In genomic region chr4:8398969-8399368, GRCm38 (mm10) we compare ENCODE assay signal across 11 mouse cellular contexts.
DNase-seq lines count a peak whose midpoint lies in the region; ATAC-seq and TF ChIP-seq lines count a peak whose summit lies in the region.
"Had no signal": no experiment of that assay in that cellular context is flagged by ENCODE, and none has a peak within 500 bp of the region (broad histone marks: within the 10 kb centered on the region; RNA-seq: fewer than 3 reads in every experiment).

No protein-coding gene starts in this region.

- H3K9me3 ChIP-seq in forebrain, embryonic 10.5 days, result 0 out of 2 replicates have a peak, but pooled peaks cover 2% of the 10 kb centered on the region
- no peaks in the 10 kb centered on the region for H3K9me3 ChIP-seq in forebrain, embryonic 13.5 days (replicated peaks)
- H3K9me3 ChIP-seq in lung, embryonic 16.5 days (ENCODE audit: control insufficient read depth, low read length), result no peaks in the 10 kb centered on the region
- H3K9me3 ChIP-seq in neural tube, embryonic 12.5 days, result no peaks in the 10 kb centered on the region
- H3K9me3 ChIP-seq: limb, embryonic 10.5 days had no signal

- H3K4me1 ChIP-seq in forebrain, embryonic 10.5 days, result no peaks in the 10 kb centered on the region
- H3K4me1 ChIP-seq in forebrain, embryonic 13.5 days, result no peaks in the 10 kb centered on the region
- H3K4me1 ChIP-seq in lung, embryonic 16.5 days (replicated peaks; ENCODE audit: control insufficient read depth, insufficient read depth, low read length), result peaks cover 10% of the 10 kb centered on the region; the same call in 1 of the 2 replicates
- no peaks in the 10 kb centered on the region for H3K4me1 ChIP-seq in lung, adult 2 months (ENCODE audit: control insufficient read depth, insufficient read depth, low read length)
- H3K4me1 ChIP-seq in neural tube, embryonic 12.5 days, result 0 out of 2 replicates have a peak, but pooled peaks cover 2% of the 10 kb centered on the region

- WGBS in forebrain, embryonic 10.5 days, result 91% methylated on average over 4 of the region's 4 CpGs
- WGBS in forebrain, embryonic 13.5 days, result 80% methylated on average over 4 of the region's 4 CpGs
- 39% methylated on average over 4 of the region's 4 CpGs for WGBS in lung, embryonic 16.5 days
- WGBS in lung, adult 2 months, result 62% methylated on average over 4 of the region's 4 CpGs
- WGBS in neural tube, embryonic 12.5 days, result 57% methylated on average over 4 of the region's 4 CpGs

- no peak for ATAC-seq in forebrain, embryonic 13.5 days
- ATAC-seq in lung, embryonic 16.5 days (ENCODE audit: low read depth), result peak; percentile 94
- peak; percentile 83 for ATAC-seq in neural tube, embryonic 12.5 days (ENCODE audit: low FRiP score, low read depth)

- H3K4me3 ChIP-seq in forebrain, embryonic 10.5 days, result no peak overlapping the region
- no peak overlapping the region for H3K4me3 ChIP-seq in forebrain, embryonic 13.5 days
- H3K4me3 ChIP-seq in lung, embryonic 16.5 days (ENCODE audit: low read length), result no peak overlapping the region
- no peak overlapping the region for H3K4me3 ChIP-seq in lung, adult 2 months (replicated peaks; ENCODE audit: extremely low read depth, low read depth, low read length)
- no peak overlapping the region for H3K4me3 ChIP-seq in neural tube, embryonic 12.5 days
- H3K4me3 ChIP-seq: limb, embryonic 10.5 days had no signal

- TF ChIP-seq CTCF in lung, adult 2 months (IDR thresholded peaks at IDR 0.05; ENCODE audit: insufficient read depth, low read length), result no peak

- H3K27ac ChIP-seq in forebrain, embryonic 10.5 days, result no peak overlapping the region
- no peak overlapping the region for H3K27ac ChIP-seq in forebrain, embryonic 13.5 days
- no peak overlapping the region for H3K27ac ChIP-seq in lung, embryonic 16.5 days (ENCODE audit: low read length)
- no peak overlapping the region for H3K27ac ChIP-seq in neural tube, embryonic 12.5 days
- H3K27ac ChIP-seq: limb, embryonic 10.5 days had no signal

- H3K9ac ChIP-seq in forebrain, embryonic 13.5 days, result no peak overlapping the region
- H3K9ac ChIP-seq in lung, embryonic 16.5 days (ENCODE audit: low read length), result no peak overlapping the region
- H3K9ac ChIP-seq in neural tube, embryonic 12.5 days, result no peak overlapping the region

- H3K27me3 ChIP-seq in forebrain, embryonic 10.5 days (ENCODE audit: poor library complexity, severe bottlenecking), result no peaks in the 10 kb centered on the region
- no peaks in the 10 kb centered on the region for H3K27me3 ChIP-seq in forebrain, embryonic 13.5 days
- H3K27me3 ChIP-seq in lung, embryonic 16.5 days (ENCODE audit: control insufficient read depth, insufficient read depth, low read depth, low read length), result no peaks in the 10 kb centered on the region
- no peaks in the 10 kb centered on the region for H3K27me3 ChIP-seq in neural tube, embryonic 12.5 days (replicated peaks)

- H3K4me2 ChIP-seq in forebrain, embryonic 13.5 days, result no peak overlapping the region
- no peak overlapping the region for H3K4me2 ChIP-seq in lung, embryonic 16.5 days (ENCODE audit: low read depth, low read length)
- no peak overlapping the region for H3K4me2 ChIP-seq in neural tube, embryonic 12.5 days (replicated peaks)

- peak; percentile 13 for DNase-seq in forebrain, embryonic 10.5 days (ENCODE audit: extremely low spot score, low spot score)
- DNase-seq in lung, adult 2 months, result no peak
- DNase-seq in cerebellum, postnatal 14 days, result peak; percentile 66 to 70
- DNase-seq in thymus, postnatal 25 days, result no peak
- no peak for DNase-seq in left cerebral cortex, adult 18-20 months (ENCODE audit: low spot score in 2 of 2)
- DNase-seq: heart, adult 18-20 months; kidney, postnatal 14 days had no signal

- no peaks in the 10 kb centered on the region for H3K36me3 ChIP-seq in forebrain, embryonic 10.5 days (replicated peaks)
- no peaks in the 10 kb centered on the region for H3K36me3 ChIP-seq in forebrain, embryonic 13.5 days (ENCODE audit: poor library complexity, severe bottlenecking)
- H3K36me3 ChIP-seq in lung, embryonic 16.5 days (ENCODE audit: control insufficient read depth, insufficient read depth, low read length), result no peaks in the 10 kb centered on the region
- no peaks in the 10 kb centered on the region for H3K36me3 ChIP-seq in neural tube, embryonic 12.5 days
- H3K36me3 ChIP-seq: limb, embryonic 10.5 days had no signal

- TF ChIP-seq POLR2A in lung, adult 2 months (IDR thresholded peaks at IDR 0.05; ENCODE audit: borderline replicate concordance, extremely low read depth, low read depth, low read length), result no peak

Comparison
In these comparisons a context has a peak if more than half of its experiments do, and no peak if none do; other contexts are left out.
1. DNase-seq: peak in forebrain, embryonic 10.5 days (single experiment) and cerebellum, postnatal 14 days (2 of 2); none in lung, adult 2 months (single experiment), thymus, postnatal 25 days (single experiment) and left cerebral cortex, adult 18-20 months (0 of 2).